Mouse (Mus musculus) midbrain, embryonic 12.5 days (tissue): ENCODE data around the gene Acer2. TPM values are rescaled to one million over a fixed set of nuclear protein-coding genes. Genes with fewer than 3 reads are reported as not detected.

ENCODE experiments used
- ATAC-seq: fragments of 200-750 bp; cut with Nextera tagmentation; 2 replicates; pipeline ENCODE4 v1.8.0; 2017; ENCODE audit warnings: low read depth, moderate TSS enrichment, moderate library complexity; ENCODE audit not compliant: low FRiP score
- H3K27ac ChIP-seq: fragments of 300-500 bp; sonication (generic); replicated peaks from 2 replicates; pipeline ENCODE4 v1.5.1; 2016; ENCODE audit warnings: mild to moderate bottlenecking
- H3K27me3 ChIP-seq: fragments of 300-500 bp; sonication (generic); 2 replicates; pipeline ENCODE4 v1.6.1; 2016; ENCODE audit warnings: mild to moderate bottlenecking
- H3K36me3 ChIP-seq: fragments of 300-500 bp; sonication (generic); 2 replicates; pipeline ENCODE4 v1.6.1; 2016
- H3K4me1 ChIP-seq: fragments of 300-500 bp; sonication (generic); 2 replicates; pipeline ENCODE4 v1.6.1; 2016
- H3K4me2 ChIP-seq: fragments of 300-500 bp; sonication (generic); replicated peaks from 2 replicates; pipeline ENCODE4 v1.6.1; 2016; ENCODE audit warnings: mild to moderate bottlenecking, moderate library complexity
- H3K4me3 ChIP-seq: fragments of 300-500 bp; sonication (generic); 2 replicates; pipeline ENCODE4 v1.5.1; 2016; ENCODE audit warnings: mild to moderate bottlenecking
- H3K9ac ChIP-seq: fragments of 300-500 bp; sonication (generic); replicated peaks from 2 replicates; pipeline ENCODE4 v1.6.1; 2016; ENCODE audit warnings: mild to moderate bottlenecking, moderate library complexity
- H3K9me3 ChIP-seq: fragments of 300-500 bp; sonication (generic); 2 replicates; pipeline ENCODE4 v1.6.1; 2016; ENCODE audit warnings: mild to moderate bottlenecking
- WGBS: fragments of 180-500 bp; shearing (Covaris S2); methylation state at CpG from one replicate; pipeline ENCODE4 v1.1.7; 2016; 5-methylcytosine and 5-hydroxymethylcytosine counted together
- polyA plus RNA-seq: library from polyadenylated mRNA; unstranded; fragments of >200 nt; fragmentation: Nextera tagmentation; extraction: Ambion mirVana; gene quantifications from 2 replicates; pipeline ENCODE4 v1.2.1, GENCODE M21; 2016

The Acer2 gene
- polyA plus RNA-seq, 1 experiment from 2014 or later = 11.7 TPM

DNA sequence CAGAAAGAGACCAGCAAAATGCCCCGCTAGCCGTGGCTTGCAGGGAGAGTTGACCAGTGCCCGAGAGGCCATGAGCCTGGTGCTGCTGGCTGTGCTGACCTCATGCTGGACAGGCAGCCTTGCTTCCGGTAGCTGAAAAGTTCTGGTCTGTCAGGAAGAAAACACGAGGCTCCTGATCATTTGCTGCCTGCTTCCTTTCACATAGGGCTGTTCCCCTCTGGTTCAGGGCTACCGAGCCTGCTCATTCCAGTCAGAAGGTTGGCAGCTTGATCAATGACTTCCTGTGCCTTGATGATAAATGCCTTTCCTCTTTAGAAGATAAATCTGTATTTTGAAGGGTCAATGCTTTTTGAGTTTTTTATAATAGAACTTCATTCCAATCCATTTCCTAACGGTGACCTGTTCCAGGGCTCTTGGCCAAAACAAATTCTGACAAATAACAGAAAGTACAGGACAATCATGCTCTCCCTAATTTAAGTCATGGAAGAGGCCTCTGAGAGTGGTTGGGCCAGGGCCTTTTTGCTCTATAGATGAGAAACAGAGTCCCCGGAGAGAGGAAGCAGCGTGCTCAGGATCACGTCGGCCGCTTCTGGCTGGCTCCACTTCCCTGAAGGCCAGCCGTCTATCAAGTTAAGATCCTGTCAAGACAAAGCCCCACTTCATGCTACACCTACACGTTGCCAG is 24.7 kb downstream of the Acer2 start:
- H3K4me2 ChIP-seq = no peak overlapping the region
- H3K9ac ChIP-seq = no peak overlapping the region
- no peaks in the 10 kb centered on the region for H3K27me3 ChIP-seq
- no peak for ATAC-seq
- no peaks in the 10 kb centered on the region for H3K9me3 ChIP-seq
- no peak overlapping the region for H3K4me3 ChIP-seq
- H3K36me3 ChIP-seq = no peaks in the 10 kb centered on the region
- H3K27ac ChIP-seq = no peak overlapping the region
- H3K4me1 ChIP-seq = no peaks in the 10 kb centered on the region
- 79% methylated on average over 14 of the region's 14 CpGs for WGBS

GRCm38 (mm10) chr4:86902351-86902750 is 28.2 kb downstream of the Acer2 start:
- H3K27ac ChIP-seq = no peak overlapping the region
- H3K4me2 ChIP-seq = no peak overlapping the region
- ATAC-seq = no peak
- 53% methylated on average over 6 of the region's 6 CpGs for WGBS
- no peak overlapping the region for H3K9ac ChIP-seq
- no peak overlapping the region for H3K4me3 ChIP-seq
- no peaks in the 10 kb centered on the region for H3K9me3 ChIP-seq
- no peaks in the 10 kb centered on the region for H3K27me3 ChIP-seq
- no peaks in the 10 kb centered on the region for H3K4me1 ChIP-seq
- H3K36me3 ChIP-seq = no peaks in the 10 kb centered on the region

DNA sequence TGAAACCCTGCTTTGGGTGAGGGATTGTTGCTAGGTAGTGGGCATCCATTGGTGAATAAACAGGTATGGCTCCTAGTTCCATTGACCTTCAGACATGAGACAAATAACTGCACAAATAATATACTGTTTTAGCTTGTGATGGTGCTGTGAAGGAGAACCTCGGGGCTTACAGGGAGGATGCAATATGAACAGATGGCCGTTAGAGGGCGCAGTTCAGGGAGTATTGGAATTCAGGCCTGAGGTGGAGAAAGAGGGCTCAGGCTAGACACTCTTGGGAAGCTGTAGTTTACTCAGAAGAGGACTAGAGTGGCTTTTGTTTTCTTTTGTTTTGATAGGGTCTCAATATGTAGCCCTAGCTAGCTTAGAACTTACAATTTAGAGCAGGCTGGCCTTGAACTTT is 30.8 kb downstream of the Acer2 start:
- Histone ChIP-seq H3K9ac (no peak overlapping the region), H3K36me3 (no peaks in the 10 kb centered on the region), H3K4me3 (no peak overlapping the region), H3K27ac (no peak overlapping the region), H3K4me2 (no peak overlapping the region), H3K27me3 (no peaks in the 10 kb centered on the region), H3K9me3 (0 out of 2 replicates have a peak, but pooled peaks cover 3% of the 10 kb centered on the region), H3K4me1 (no peaks in the 10 kb centered on the region)
- ATAC-seq = no peak
- 33% methylated on average over 3 of the region's 3 CpGs for WGBS

DNA sequence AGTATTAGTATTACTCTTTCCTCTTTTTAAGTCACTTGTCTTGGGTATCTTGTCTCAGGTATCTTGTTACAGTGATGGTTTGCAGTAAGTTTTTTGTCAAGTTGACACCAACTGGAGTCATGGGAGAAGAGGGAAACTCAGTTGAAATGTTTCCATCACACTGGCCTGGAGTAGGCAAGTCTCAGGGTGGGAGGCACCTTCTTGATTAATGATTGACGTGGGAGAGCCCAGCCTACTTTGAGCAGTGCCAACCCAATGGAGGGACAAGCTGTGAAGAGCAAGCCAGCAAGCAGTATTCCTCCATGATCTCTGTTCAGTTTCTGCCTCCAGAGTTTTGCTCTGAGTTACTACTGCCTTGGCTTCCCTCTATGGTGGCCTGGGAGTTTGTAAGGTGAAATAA is 31.7 kb downstream of the Acer2 start:
- Histone ChIP-seq H3K4me3 (no peak overlapping the region), H3K36me3 (no peaks in the 10 kb centered on the region), H3K4me2 (no peak overlapping the region), H3K4me1 (no peaks in the 10 kb centered on the region), H3K9ac (no peak overlapping the region), H3K9me3 (0 out of 2 replicates have a peak, but pooled peaks cover 3% of the 10 kb centered on the region), H3K27ac (no peak overlapping the region), H3K27me3 (no peaks in the 10 kb centered on the region)
- no peak for ATAC-seq
- WGBS = 89% methylated on average over 1 of the region's 1 CpGs

DNA sequence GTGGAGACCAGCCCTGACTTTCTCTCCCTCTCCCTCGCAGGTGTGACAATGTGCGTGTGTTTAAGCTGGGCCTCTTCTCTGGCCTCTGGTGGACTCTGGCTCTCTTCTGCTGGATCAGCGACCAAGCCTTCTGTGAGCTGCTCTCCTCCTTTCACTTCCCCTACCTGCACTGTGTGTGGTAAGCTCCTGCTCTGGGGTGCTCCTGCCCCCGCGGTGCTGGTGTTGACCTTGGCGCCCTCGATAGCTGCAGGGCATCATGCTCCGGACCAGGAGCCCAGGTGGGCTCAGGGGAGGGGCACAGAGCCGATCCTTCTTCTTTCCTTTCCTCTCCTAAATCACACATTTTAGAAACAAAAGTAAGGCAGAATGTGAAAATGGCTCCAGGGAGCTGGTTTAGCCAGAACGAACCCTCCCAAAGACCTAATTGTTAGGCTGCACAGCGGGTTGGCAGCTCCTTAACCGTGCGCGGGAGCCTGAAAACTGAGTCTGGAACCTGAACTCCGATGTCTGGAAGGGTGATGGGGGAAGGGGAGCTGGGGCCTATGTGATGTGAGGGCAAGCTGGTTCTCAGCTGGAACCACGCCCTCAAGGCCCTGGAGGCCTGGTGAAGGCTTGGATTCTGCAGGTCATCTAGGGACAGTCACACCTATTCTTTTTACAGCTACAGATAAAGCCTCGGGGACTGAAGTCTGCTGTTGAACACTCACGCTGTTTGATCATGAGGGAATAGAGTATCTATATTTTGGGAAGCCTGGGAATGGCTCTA is 37.6 kb downstream of the Acer2 start:
- 18% methylated on average over 18 of the region's 18 CpGs for WGBS
- H3K4me1 ChIP-seq = peaks cover 9% of the 10 kb centered on the region; the same call in 1 of the 2 replicates
- H3K27ac ChIP-seq = no peak overlapping the region
- no peak overlapping the region for H3K4me3 ChIP-seq
- ATAC-seq = no peak
- no peak overlapping the region for H3K9ac ChIP-seq
- H3K4me2 ChIP-seq = peak overlapping the region; percentile 5; the same call in 1 of the 2 replicates
- H3K36me3 ChIP-seq = no peaks in the 10 kb centered on the region
- H3K27me3 ChIP-seq = no peaks in the 10 kb centered on the region
- H3K9me3 ChIP-seq = 0 out of 2 replicates have a peak, but pooled peaks cover 3% of the 10 kb centered on the region

GRCm38 (mm10) chr4:86912757-86913156 is 38.6 kb downstream of the Acer2 start:
- no peaks in the 10 kb centered on the region for H3K27me3 ChIP-seq
- H3K27ac ChIP-seq = no peak overlapping the region
- no peak overlapping the region for H3K4me2 ChIP-seq
- peaks cover 9% of the 10 kb centered on the region; the same call in 1 of the 2 replicates for H3K4me1 ChIP-seq
- H3K4me3 ChIP-seq = no peak overlapping the region
- no peak overlapping the region for H3K9ac ChIP-seq
- H3K36me3 ChIP-seq = no peaks in the 10 kb centered on the region
- WGBS = 77% methylated on average over 7 of the region's 7 CpGs
- H3K9me3 ChIP-seq = 0 out of 2 replicates have a peak, but pooled peaks cover 3% of the 10 kb centered on the region
- no peak for ATAC-seq

- Histone ChIP-seq H3K36me3 (no peaks in the 10 kb centered on the region), H3K4me2 (no peak overlapping the region), H3K27ac (no peak overlapping the region), H3K4me3 (no peak overlapping the region), H3K4me1 (peaks cover 9% of the 10 kb centered on the region; the same call in 1 of the 2 replicates), H3K9ac (no peak overlapping the region), H3K9me3 (no peaks in the 10 kb centered on the region), H3K27me3 (no peaks in the 10 kb centered on the region)
- no peak for ATAC-seq
- 52% methylated on average over 1 of the region's 1 CpGs for WGBS
Measured at GRCm38 (mm10) chr4:86916062-86916461, 41.9 kb downstream of the Acer2 start.

- no peak overlapping the region for H3K27ac ChIP-seq
- H3K9me3 ChIP-seq = no peaks in the 10 kb centered on the region
- no peaks in the 10 kb centered on the region for H3K36me3 ChIP-seq
- peaks cover 4% of the 10 kb centered on the region; the same call in 1 of the 2 replicates for H3K4me1 ChIP-seq
- H3K4me2 ChIP-seq = no peak overlapping the region
- peak; percentile 53; the same call in 1 of the 2 replicates for ATAC-seq
- no peak overlapping the region for H3K9ac ChIP-seq
- no peaks in the 10 kb centered on the region for H3K27me3 ChIP-seq
- H3K4me3 ChIP-seq = no peak overlapping the region
- 50% methylated on average over 3 of the region's 3 CpGs for WGBS
Measured at GRCm38 (mm10) chr4:86923476-86924055, 49.4 kb downstream of the Acer2 start.

GRCm38 (mm10) chr4:86924804-86925458 is 50.7 kb downstream of the Acer2 start:
- 0 out of 2 replicates have a peak, but pooled peaks cover 4% of the 10 kb centered on the region for H3K27me3 ChIP-seq
- H3K9ac ChIP-seq = no peak overlapping the region
- no peaks in the 10 kb centered on the region for H3K36me3 ChIP-seq
- no peak overlapping the region for H3K4me2 ChIP-seq
- H3K4me1 ChIP-seq = peaks cover 4% of the 10 kb centered on the region; the same call in 1 of the 2 replicates
- no peak overlapping the region for H3K27ac ChIP-seq
- WGBS = 13% methylated on average over 9 of the region's 9 CpGs
- ATAC-seq = peak; percentile 46; the same call in 1 of the 2 replicates
- H3K9me3 ChIP-seq = no peaks in the 10 kb centered on the region
- no peak overlapping the region for H3K4me3 ChIP-seq

DNA sequence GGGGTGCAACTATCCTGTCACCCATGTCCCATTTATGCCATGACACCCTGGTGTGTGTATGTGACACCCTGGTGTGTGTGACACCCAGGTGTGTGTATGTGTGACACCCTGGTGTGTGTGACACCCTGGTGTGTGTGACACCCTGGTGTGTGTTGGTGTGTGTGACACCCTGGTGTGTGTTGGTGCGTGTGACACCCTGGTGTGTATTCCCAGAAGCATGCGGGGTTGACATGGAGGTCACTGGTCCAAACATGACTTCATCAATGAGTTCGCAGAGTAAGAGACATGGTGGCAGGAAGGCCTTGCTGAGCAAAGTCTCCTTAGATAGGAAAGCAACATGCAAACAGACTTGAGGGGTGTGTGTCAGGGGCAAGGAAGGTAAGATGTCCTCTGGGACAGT is 52.8 kb downstream of the Acer2 start:
- Histone ChIP-seq H3K36me3 (no peaks in the 10 kb centered on the region), H3K4me3 (no peak overlapping the region), H3K27ac (no peak overlapping the region), H3K4me2 (no peak overlapping the region), H3K9me3 (no peaks in the 10 kb centered on the region), H3K27me3 (0 out of 2 replicates have a peak, but pooled peaks cover 4% of the 10 kb centered on the region), H3K9ac (no peak overlapping the region), H3K4me1 (peaks cover 4% of the 10 kb centered on the region; the same call in 1 of the 2 replicates)
- no peak for ATAC-seq
- WGBS = 84% methylated on average over 3 of the region's 3 CpGs

GRCm38 (mm10) chr4:86930101-86930635 is 56.0 kb downstream of the Acer2 start:
- Histone ChIP-seq H3K36me3 (no peaks in the 10 kb centered on the region), H3K27ac (no peak overlapping the region), H3K9me3 (no peaks in the 10 kb centered on the region), H3K4me2 (peak overlapping the region; percentile 60; the same call in 1 of the 2 replicates), H3K4me1 (no peaks in the 10 kb centered on the region), H3K9ac (no peak overlapping the region), H3K4me3 (0 out of 2 replicates have a peak overlapping the region, but pooled peaks have one; percentile 48), H3K27me3 (0 out of 2 replicates have a peak, but pooled peaks cover 4% of the 10 kb centered on the region)
- WGBS = 92% methylated on average over 7 of the region's 7 CpGs
- ATAC-seq = peak; percentile 21; the same call in 1 of the 2 replicates
